Mouse (Mus musculus) ovary, adult 10 weeks (tissue): ENCODE data around the gene Gm3839. TPM values are rescaled to one million over a fixed set of nuclear protein-coding genes. Genes with fewer than 3 reads are reported as not detected.

Experiments used
- polyA plus RNA-seq: library from polyadenylated mRNA; stranded (reverse); fragments of 350-450 nt; fragmentation: Illumina TruSeq; extraction: RNeasy Lipid Tissue Mini Kit (QIAGEN cat#74804); gene quantifications from one replicate; pipeline ENCODE4 v1.2.3, GENCODE M21; 2014

Gm3839 gene
- 1.5 TPM for polyA plus RNA-seq

DNA sequence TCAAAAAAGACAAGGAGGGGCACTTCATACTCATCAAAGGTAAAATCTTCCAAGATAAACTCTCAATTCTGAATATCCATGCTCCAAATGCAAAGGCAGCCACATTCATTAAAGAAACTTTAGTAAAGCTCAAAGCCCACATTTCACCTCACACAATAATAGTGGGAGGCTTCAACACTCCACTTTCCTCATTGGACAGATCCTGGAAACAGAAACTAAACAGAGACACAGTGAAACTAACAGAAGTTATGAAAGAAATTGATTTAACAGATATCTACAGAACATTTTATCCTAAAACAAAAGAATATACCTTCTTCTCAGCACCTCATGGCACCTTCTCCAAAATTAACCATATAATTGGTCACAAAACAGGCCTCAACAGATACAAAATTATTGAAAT is at the start of gene Gm3839:
Gm3839 (minus strand) TSS at position 101 of the 400 bp plus-strand sequence.

Other genes starting within 250 kb of the Gm3839 start
- gene Fhit, start 194.7 kb downstream of the Gm3839 start, polyA plus RNA-seq: 6.4 TPM
- gene Ptprg, start 196.8 kb upstream of the Gm3839 start, polyA plus RNA-seq: 154 TPM